Mouse (Mus musculus) cerebellum, adult 2 months (tissue): Measurements from ENCODE around the gene Mllt11. TPM values are rescaled to one million over a fixed set of nuclear protein-coding genes. Genes with fewer than 3 reads are reported as not detected.
A peak's percentile ranks its signal among the peaks of the same experiment; 100 is the strongest.

Experiments
- DNase-seq, 2 experiments: peaks; one replicate each; pipeline ENCODE4 v3.0.0; 2021
- H3K27ac ChIP-seq: fragments of 200-500 bp; 2 replicates; pipeline ENCODE4 v1.5.1; 2012; ENCODE audit warnings: low read length, control low read depth, inconsistent platforms; ENCODE audit not compliant: insufficient read depth
- H3K27me3 ChIP-seq: fragments of 200-500 bp; 2 replicates; pipeline ENCODE4 v1.6.1; 2012; ENCODE audit warnings: inconsistent platforms, mild to moderate bottlenecking, low read length, moderate library complexity; ENCODE audit not compliant: control insufficient read depth, insufficient read depth
- H3K4me1 ChIP-seq: fragments of 200-500 bp; 2 replicates; pipeline ENCODE4 v1.6.1; 2011; ENCODE audit warnings: low read length; ENCODE audit not compliant: control insufficient read depth, insufficient read depth
- H3K4me3 ChIP-seq: fragments of 200-500 bp; replicated peaks from 2 replicates; pipeline ENCODE3; 2011; ENCODE audit warnings: mild to moderate bottlenecking, low read depth, low read length, control low read depth; ENCODE audit not compliant: insufficient read depth
- CTCF ChIP-seq: fragments of 200-500 bp; IDR thresholded peaks from 2 replicates; pipeline ENCODE4 v1.5.1; 2011; ENCODE audit warnings: low read depth, mild to moderate bottlenecking, control low read depth, low read length, moderate library complexity, borderline replicate concordance; ENCODE audit not compliant: insufficient read depth
- POLR2A ChIP-seq: fragments of 200-500 bp; IDR thresholded peaks from 2 replicates; pipeline ENCODE4 v1.6.1; 2011; ENCODE audit warnings: low read length, control low read depth, borderline replicate concordance; ENCODE audit not compliant: insufficient read depth
- WGBS: fragments of 180-500 bp; shearing (Covaris S2); methylation state at CpG from one replicate; pipeline ENCODE4 v1.1.7; 2018; 5-methylcytosine and 5-hydroxymethylcytosine counted together
- polyA plus RNA-seq: library from polyadenylated mRNA; depleted of rRNA; stranded (reverse); fragments of >200 nt; gene quantifications from 2 replicates; pipeline ENCODE4 v1.2.3, GENCODE M21; 2012

The Mllt11 gene
- polyA plus RNA-seq, 1 experiment = 352 TPM

DNA sequence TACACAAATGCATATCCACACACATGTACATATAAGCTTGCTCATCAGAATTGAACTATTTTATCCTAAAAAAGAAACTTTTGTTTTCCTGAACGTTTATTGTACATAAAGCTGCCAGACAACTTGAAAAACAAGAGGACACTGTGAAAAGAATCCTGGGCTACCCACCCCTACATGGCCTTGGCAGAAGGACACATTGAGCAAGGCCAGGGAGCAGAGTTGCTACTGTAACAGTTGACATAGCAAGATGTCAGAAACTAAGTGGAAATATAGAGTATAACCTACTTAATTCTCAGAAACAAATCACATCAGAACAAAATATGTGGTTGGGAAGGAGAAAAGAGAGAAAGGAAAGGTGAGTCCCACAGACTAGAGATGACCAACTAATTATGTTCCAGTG lies 50.1 kb downstream of the Mllt11 start:
- no peak for DNase-seq
- Histone ChIP-seq H3K27me3 (no peaks in the 10 kb centered on the region), H3K27ac (no peak overlapping the region), H3K4me1 (no peaks in the 10 kb centered on the region), H3K4me3 (no peak overlapping the region)
- 58% methylated on average over 1 of the region's 1 CpGs for WGBS
- TF ChIP-seq POLR2A = no peak
- no peak for TF ChIP-seq CTCF

DNA sequence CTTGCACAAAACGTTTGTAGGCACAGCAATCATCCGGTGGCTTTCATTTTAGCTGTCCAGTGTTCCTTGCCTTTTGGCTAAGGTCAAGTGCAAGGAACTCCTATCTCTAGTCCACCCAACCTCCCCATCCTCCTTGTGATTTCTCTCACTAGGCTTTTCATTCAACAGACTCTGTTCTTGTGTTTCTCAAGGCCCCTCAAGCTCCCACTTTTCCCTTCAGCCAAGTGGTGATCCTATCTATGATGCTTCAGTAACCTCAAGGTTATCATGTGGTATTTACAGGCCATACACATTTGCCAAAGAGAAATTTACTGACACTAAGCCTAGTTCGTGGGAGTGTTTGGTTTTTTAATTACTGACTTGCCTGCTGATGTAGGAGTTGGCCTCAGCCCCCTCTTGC lies 52.1 kb downstream of the Mllt11 start:
- H3K27ac ChIP-seq = no peak overlapping the region
- WGBS = 67% methylated on average over 3 of the region's 3 CpGs
- H3K4me3 ChIP-seq = no peak overlapping the region
- no peaks in the 10 kb centered on the region for H3K4me1 ChIP-seq
- no peaks in the 10 kb centered on the region for H3K27me3 ChIP-seq
- no peak for DNase-seq
- no peak for TF ChIP-seq POLR2A
- no peak for TF ChIP-seq CTCF

DNA sequence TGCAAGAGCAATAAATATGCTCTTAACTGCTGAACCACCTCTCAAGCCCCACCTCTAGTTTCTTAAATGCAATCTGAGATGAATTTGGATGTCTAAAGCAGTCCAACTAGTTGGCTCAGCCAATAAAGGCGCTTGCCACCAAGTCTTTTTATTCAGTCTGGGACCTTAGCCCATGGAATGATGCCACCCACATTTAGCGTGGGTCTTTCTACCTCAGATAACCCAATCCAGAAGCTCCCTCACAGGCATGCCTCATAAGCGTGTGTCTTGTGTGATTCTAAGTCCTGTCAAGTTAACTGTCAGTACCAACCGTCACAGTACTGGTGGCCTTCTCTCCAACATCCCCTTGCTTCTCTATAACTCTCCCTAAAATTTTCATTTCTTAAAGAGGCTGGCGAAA lies 53.0 kb downstream of the Mllt11 start:
- WGBS = 66% methylated on average over 5 of the region's 5 CpGs
- Histone ChIP-seq H3K4me1 (no peaks in the 10 kb centered on the region), H3K4me3 (no peak overlapping the region), H3K27me3 (no peaks in the 10 kb centered on the region), H3K27ac (no peak overlapping the region)
- DNase-seq = no peak
- TF ChIP-seq POLR2A = no peak
- TF ChIP-seq CTCF = no peak

DNA sequence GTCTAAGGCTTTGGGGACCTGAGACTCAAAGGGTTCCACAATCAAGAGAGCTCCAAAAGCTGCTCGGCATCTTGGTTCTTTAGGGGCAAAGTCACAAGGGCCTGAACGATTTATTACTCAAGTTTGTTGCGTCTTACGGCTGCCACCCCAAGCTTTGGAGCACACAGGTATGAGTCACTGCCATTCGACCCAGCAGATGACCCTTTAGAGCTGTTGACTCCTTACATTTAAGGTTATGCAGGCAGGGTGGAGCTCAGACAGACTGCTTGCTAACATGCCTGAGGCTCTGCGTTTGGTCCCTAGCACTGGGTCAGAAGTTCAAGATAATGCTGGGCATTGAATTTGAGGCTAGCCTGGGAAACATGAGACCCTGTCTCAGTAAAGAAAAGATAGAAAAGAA lies 54.4 kb downstream of the Mllt11 start:
- no peak overlapping the region for H3K27ac ChIP-seq
- 86% methylated on average over 6 of the region's 6 CpGs for WGBS
- no peaks in the 10 kb centered on the region for H3K27me3 ChIP-seq
- no peak overlapping the region for H3K4me3 ChIP-seq
- no peaks in the 10 kb centered on the region for H3K4me1 ChIP-seq
- no peak for TF ChIP-seq CTCF
- TF ChIP-seq POLR2A = no peak
- DNase-seq = no peak

DNA sequence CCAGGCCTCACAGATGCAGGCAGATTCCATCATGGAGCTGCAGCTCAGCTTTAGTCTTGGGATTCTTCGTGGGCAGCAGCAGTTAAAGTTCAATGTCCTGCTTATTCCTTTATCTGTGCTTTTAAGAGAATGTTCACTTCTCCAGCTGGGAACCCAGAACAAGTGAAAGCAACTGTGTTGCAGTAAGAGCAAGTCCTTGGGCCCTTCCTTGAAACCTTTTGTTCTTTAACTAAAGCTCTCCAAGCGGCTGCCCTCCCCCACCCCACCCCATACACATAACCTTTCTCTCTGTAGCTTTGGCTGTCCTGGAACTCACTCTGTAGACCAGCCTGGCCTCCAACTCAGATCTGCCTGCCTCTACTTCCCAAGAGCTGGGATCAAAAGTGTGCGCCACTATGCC lies 55.5 kb downstream of the Mllt11 start:
- TF ChIP-seq CTCF (no peak), POLR2A (no peak)
- Histone ChIP-seq H3K4me1 (no peaks in the 10 kb centered on the region), H3K27ac (no peak overlapping the region), H3K27me3 (no peaks in the 10 kb centered on the region), H3K4me3 (no peak overlapping the region)
- WGBS = 64% methylated on average over 3 of the region's 3 CpGs
- DNase-seq = no peak

DNA sequence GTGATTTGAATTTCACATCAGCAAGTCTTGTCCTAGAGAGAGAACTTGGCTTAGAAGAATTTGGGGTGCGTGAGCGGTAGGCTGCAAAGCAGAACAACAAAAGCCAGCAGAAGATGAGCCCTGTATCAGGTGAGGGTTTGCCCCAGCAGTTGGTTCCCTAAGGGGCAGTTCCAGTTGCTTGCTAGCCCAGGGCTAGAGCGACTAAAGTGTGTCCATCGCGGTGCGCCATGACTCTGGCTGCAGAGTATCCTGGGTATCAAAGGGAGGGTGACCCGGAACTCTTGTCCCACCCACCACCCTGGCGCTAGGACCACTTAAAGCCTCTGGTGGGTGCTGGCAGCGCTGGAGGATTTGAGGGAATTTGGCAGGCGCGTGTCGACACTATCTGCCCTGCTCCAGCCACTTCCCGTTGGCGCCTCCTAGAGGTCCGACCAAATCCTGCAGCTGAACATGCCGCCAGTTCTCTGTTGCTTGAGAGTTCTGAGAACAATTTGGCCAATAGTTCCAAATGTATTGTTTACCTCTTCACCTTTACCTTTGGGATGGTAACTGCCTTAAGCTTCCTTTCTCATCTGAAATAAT lies 57.9 kb downstream of the Mllt11 start:
- H3K27me3 ChIP-seq = no peaks in the 10 kb centered on the region
- 16% methylated on average over 16 of the region's 16 CpGs for WGBS
- H3K4me3 ChIP-seq = no peak overlapping the region

DNA sequence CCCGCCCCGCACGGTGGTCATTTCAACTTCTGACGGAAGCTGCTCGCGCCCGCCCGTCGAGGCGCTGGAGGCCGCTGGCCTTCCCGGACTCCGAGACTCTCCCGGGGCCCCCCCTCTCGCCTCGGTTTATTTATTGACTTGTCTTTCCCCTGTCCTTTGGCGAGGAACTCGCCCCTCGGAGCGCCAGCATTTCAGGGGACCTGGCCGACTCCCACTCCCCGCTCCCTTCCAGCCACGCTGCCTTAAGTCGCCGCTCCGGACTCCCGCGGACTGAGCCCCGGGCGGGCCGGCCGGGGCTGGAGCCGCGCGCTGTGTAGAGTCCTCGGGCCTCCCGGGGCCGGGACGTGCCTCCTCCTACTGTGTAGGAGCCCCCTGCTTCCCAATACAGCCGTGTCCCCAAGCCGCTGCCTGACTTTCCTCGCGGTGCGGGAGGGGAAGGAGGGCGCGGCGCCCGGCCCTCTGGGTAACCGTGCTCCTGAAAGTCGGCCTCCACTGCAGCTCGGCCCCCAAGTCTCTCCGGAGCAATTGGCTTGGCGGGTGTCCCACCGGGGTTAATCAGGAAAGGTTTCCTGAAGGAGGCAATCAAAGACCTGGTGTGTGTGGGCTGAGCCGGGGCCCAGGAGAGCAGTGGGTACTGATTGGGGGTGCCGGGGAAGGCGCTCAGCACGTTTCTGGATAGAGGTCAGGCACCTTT lies 58.6 kb downstream of the Mllt11 start:
- TF ChIP-seq POLR2A (no peak), CTCF (no peak)
- Histone ChIP-seq H3K27me3 (no peaks in the 10 kb centered on the region), H3K27ac (no peak overlapping the region), H3K4me1 (no peaks in the 10 kb centered on the region), H3K4me3 (no peak overlapping the region)
- peak; percentile 23 to 43 for DNase-seq
- 54% methylated on average over 58 of the region's 58 CpGs for WGBS

More for the DNA sequence above, 57.9 kb downstream of the Mllt11 start:
- peak; percentile 81 to 88 for DNase-seq
- no peak overlapping the region for H3K27ac ChIP-seq
- no peak for TF ChIP-seq POLR2A
- TF ChIP-seq CTCF = peak; percentile 89
- no peaks in the 10 kb centered on the region for H3K4me1 ChIP-seq
